Mouse (Mus musculus) macrophage (primary cell): ENCODE measurements at regions not wholly inside any gene's neighbourhood (a gene's known extent, or its start where the extent isn't known, plus 50 kb on each side); places are given as distances from the start of the nearest gene placed in this dataset.

Source experiments
- H3K27ac ChIP-seq: fragments of 350-480 bp; formaldehyde crosslinking; 2 replicates; pipeline ENCODE4 v1.9.0; 2021
- H3K36me3 ChIP-seq: fragments of 350-480 bp; formaldehyde crosslinking; 2 replicates; pipeline ENCODE4 v1.9.0; 2021; ENCODE audit errors: inconsistent target
- H3K4me3 ChIP-seq: fragments of 350-480 bp; formaldehyde crosslinking; 2 replicates; pipeline ENCODE4 v1.9.0; 2021; ENCODE audit errors: inconsistent target
- H3K79me2 ChIP-seq: fragments of 350-480 bp; formaldehyde crosslinking; 2 replicates; pipeline ENCODE4 v1.9.0; 2021; ENCODE audit errors: inconsistent target
- WGBS: methylation state at CpG from one replicate; pipeline ENCODE4 v1.1.7; 2026; ENCODE audit warnings: inconsistent platforms; ENCODE audit not compliant: missing documents; 5-methylcytosine and 5-hydroxymethylcytosine counted together

GRCm38 (mm10) chr5:64022633-64023323 lies 54.1 kb upstream of the Rell1 start:
- WGBS: 87% methylated on average over 17 of the region's 18 CpGs

GRCm38 (mm10) chr5:64023324-64023650 lies 54.6 kb upstream of the Rell1 start:
- no peaks in the 10 kb centered on the region for H3K79me2 ChIP-seq
- H3K36me3 ChIP-seq: no peaks in the 10 kb centered on the region
- H3K4me3 ChIP-seq: no peak overlapping the region
- H3K27ac ChIP-seq: no peak overlapping the region

More at GRCm38 (mm10) chr5:64022633-64023323, 54.1 kb upstream of the Rell1 start:
- Histone ChIP-seq H3K27ac (no peak overlapping the region), H3K79me2 (no peaks in the 10 kb centered on the region), H3K36me3 (no peaks in the 10 kb centered on the region), H3K4me3 (no peak overlapping the region)

- no peaks in the 10 kb centered on the region for H3K36me3 ChIP-seq
- 50% methylated on average over 8 of the region's 8 CpGs for WGBS
- H3K27ac ChIP-seq: no peak overlapping the region
- H3K79me2 ChIP-seq: no peaks in the 10 kb centered on the region
- no peak overlapping the region for H3K4me3 ChIP-seq
Observed at GRCm38 (mm10) chr5:64024420-64024819, 55.7 kb upstream of the Rell1 start.

- no peaks in the 10 kb centered on the region for H3K79me2 ChIP-seq
- no peak overlapping the region for H3K4me3 ChIP-seq
- no peaks in the 10 kb centered on the region for H3K36me3 ChIP-seq
- WGBS: 47% methylated on average over 5 of the region's 5 CpGs
- H3K27ac ChIP-seq: no peak overlapping the region
Observed at GRCm38 (mm10) chr5:64027733-64028132, 59.0 kb upstream of the Rell1 start.

GRCm38 (mm10) chr5:64029622-64030145 lies 61.0 kb upstream of the Rell1 start:
- H3K27ac ChIP-seq: peak overlapping the region; percentile 48
- H3K4me3 ChIP-seq: no peak overlapping the region
- H3K79me2 ChIP-seq: no peaks in the 10 kb centered on the region
- 16% methylated on average over 7 of the region's 7 CpGs for WGBS
- H3K36me3 ChIP-seq: no peaks in the 10 kb centered on the region

GRCm38 (mm10) chr5:64030281-64030960 lies 61.7 kb upstream of the Rell1 start:
- Histone ChIP-seq H3K4me3 (no peak overlapping the region), H3K36me3 (no peaks in the 10 kb centered on the region), H3K27ac (peak overlapping the region; percentile 48), H3K79me2 (no peaks in the 10 kb centered on the region)
- 8% methylated on average over 6 of the region's 8 CpGs for WGBS

GRCm38 (mm10) chr5:64038394-64038793 lies 54.4 kb upstream of the Pgm2 start:
- Histone ChIP-seq H3K79me2 (no peaks in the 10 kb centered on the region), H3K36me3 (no peaks in the 10 kb centered on the region), H3K4me3 (peak overlapping the region; percentile 20; the same call in 1 of the 2 replicates), H3K27ac (0 out of 2 replicates have a peak overlapping the region, but pooled peaks have one; percentile 1)
- WGBS: 67% methylated on average over 5 of the region's 5 CpGs

GRCm38 (mm10) chr5:64040676-64041075 lies 52.1 kb upstream of the Pgm2 start:
- Histone ChIP-seq H3K79me2 (no peaks in the 10 kb centered on the region), H3K4me3 (no peak overlapping the region), H3K27ac (no peak overlapping the region), H3K36me3 (no peaks in the 10 kb centered on the region)
- WGBS: 34% methylated on average over 6 of the region's 6 CpGs
